Mouse (Mus musculus) T-helper 17 cell (primary cell): ENCODE results near the gene Pik3r1.

Experiments
- in situ Hi-C, 2 experiments: fragments of 300-600 bp; cut with MboI, MseI; formaldehyde crosslinking; loops; 1 replicate in 1 of 2; 2 replicates in 1 of 2; pipeline ENCODE4 v1.15.1; 2025; ENCODE audit warnings: high pct_unique_total_duplicates in 2 of 2

Pik3r1 gene

DNA sequence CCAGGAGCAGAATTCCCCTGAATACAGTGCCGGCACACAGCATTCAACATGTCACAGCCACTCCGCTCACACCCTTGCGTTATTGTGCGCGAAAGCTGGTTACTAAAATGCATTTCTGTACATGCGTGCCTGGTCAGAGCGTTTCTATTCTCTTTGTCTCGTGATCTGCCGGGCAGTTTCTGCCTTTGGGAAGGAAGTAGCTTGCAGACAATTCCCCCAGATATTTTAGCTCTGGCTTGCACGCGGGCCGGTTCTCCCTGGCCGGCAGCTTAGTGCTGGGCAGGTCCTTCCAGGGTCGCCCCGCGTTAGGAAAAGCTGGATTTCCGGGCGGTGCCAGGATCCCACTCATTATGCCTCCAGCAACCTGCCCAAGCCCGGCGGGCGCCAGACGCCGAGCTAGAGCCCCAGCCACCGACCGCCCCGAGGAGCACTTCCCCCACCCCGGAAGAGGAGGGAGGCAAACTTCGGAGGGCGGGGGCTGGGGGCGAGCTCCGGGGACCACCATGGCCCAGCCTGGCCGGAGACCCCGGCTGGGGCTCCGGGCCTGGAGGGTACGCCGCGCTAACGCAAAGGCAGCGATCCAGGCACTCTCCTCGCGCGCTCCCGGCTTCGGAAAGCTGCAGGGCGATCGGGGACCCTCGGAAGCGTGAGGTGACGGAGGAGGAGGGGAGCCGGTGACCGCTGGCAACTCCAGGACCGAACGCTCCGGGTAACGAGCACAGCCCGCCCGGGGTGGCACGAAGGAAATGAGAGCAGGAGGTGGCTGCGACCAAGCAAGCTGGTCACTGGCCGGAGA, 806 bp downstream of the Pik3r1 start:
- in situ Hi-C loops = loop anchor here in 1 of 2 experiments (10.0 kb wide), 1 partner anchor 1102 kb away; the partner anchor contains the start of gene Ccdc125

DNA sequence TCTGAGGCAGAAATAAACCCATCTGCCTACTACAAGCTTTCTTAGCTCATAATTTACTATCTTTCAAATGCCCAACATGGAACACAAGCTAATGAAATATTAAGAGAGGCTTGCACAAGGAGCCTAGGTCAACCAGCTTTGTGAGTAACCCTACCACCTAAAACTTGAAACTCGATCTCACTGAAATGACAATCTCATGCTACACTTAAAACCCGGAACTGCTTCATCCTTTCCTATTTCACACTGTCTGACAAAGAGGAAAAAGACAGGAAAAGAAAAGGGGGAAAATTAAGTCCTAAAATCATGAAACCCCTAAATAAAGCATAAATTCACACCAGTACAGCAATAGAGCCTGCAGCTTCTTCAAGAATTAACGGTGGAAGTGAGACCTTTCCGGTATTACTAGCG, 1.4 kb downstream of the Pik3r1 start:
- in situ Hi-C loops = loop anchor here in 1 of 2 experiments (10.0 kb wide), 1 partner anchor 1102 kb away; the partner anchor contains the start of gene Ccdc125

DNA sequence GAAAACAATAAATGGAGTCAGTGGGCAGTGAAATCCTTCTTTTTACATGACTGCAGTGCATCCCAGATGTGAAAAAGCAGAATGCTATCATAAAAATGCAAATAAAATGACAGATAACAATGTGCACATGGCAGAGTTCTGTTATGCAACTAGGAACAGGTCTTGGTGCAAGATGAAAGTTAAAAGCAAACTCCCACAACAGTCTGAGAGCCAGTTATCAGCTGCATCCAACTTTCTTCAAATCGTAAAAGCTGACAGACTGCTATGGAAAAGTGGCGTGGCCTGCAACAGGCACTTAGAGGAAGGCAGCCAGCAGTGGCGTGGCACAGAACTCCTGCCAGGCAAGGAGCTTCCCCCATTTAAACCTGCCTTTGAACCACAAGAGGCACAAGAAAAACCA, 2.0 kb downstream of the Pik3r1 start:
- in situ Hi-C loops = loop anchor here in 1 of 2 experiments (10.0 kb wide), 1 partner anchor 1101 kb away; the partner anchor contains the start of gene Ccdc125

DNA sequence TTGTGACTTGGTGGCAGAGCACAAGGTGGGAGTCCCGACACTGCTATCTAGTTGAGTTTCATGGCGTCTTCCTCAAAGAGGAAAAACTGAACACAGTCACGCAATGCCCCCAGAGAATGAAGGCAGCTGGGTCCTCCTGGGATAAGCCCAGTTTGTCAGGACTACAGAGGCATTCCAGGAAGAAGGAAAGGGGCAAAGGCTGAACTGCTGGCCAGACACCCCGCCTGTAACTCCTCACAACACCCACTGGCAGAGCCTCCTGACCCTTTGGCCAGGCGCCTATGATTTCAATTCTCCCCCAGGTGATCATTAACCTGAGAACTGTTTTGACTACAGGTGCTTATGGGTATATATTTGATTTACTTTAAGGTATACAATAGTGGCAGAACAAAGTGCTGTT, 3.9 kb downstream of the Pik3r1 start:
- in situ Hi-C loops = loop anchor here in 1 of 2 experiments (10.0 kb wide), 1 partner anchor 1099 kb away; the partner anchor contains the start of gene Ccdc125

DNA sequence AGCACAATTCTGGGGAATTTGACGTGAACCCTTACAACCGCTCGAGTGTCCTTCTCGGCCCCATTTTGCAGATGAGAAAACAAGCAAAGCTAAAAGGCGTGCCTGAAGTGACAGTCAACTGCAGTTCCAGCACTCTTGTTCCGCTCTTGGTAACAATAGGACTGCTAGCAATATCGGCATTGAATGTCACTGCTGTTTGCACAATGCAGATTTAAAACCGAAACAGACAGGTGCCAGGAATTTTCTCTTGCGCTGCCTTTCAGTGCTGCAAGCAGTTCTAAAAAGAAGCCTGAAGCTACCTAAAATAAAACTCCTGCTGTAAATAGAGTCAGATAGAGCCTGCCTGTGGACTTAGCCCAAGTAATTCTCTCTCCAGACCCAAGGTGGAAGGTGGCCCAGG, 4.3 kb downstream of the Pik3r1 start:
- in situ Hi-C loops = loop anchor here in 1 of 2 experiments (10.0 kb wide), 1 partner anchor 1099 kb away; the partner anchor contains the start of gene Ccdc125

DNA sequence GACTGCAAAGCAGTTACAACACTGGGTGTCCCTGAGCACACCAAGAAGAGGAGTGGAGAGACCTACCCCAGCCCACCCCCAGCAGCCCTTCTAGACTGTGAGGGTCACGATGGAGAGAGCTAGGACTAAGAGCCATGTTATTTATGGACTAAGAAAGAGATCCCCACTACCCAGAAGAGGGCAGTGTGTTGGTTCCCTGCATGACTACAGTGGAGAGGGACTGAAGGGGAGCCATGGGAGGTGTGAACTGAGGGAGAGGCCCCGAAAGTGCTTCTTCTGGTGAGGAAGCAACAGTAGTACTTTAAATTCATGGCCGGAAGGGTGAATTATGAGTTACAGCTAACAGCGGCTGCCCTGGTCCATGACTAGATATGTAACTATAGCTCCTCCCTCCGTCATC, 4.9 kb downstream of the Pik3r1 start:
- in situ Hi-C loops = loop anchor here in 1 of 2 experiments (10.0 kb wide), 1 partner anchor 1098 kb away; the partner anchor contains the start of gene Ccdc125

DNA sequence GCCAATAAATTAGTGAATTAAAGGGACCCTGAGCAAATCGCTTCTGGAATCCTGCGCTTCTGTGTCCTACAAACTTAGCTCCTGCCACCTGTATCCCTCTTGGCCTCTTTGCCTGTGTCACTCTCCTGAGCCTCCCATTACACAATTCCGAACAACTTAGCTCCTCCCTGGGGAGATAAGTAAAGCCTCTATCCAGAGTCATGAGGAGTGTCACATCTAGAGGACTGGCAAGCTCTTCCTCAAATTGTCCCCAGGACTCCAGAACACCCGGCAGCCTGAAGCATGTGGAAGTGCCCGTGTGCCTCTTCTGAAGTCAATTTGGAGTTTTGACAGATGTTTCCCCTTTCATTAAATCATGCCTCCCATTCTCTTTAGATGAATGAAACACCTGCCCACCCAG, 6.4 kb downstream of the Pik3r1 start:
- in situ Hi-C loops = loop anchor here in 1 of 2 experiments (10.0 kb wide), 1 partner anchor 1097 kb away; the partner anchor contains the start of gene Ccdc125

DNA sequence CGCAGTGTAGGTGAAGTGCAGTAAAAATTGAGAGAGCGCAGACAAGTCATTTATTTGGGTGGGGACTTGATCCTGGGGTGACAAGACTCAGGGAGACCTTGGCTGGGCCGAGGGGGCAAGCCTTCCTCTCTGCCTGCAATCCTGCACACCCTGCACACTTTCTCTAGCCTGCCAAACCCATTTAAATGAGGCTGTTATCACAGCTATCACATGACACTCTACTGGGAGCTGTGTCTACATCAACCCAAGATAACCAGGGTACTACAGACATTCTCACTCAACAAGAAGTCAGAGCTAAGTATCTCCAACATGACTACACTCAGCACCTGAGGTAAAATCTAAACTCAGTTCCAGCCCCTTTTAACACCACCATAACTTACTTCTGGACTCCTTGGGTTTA, 7.1 kb downstream of the Pik3r1 start:
- in situ Hi-C loops = loop anchor here in 1 of 2 experiments (10.0 kb wide), 1 partner anchor 1096 kb away; the partner anchor contains the start of gene Ccdc125

DNA sequence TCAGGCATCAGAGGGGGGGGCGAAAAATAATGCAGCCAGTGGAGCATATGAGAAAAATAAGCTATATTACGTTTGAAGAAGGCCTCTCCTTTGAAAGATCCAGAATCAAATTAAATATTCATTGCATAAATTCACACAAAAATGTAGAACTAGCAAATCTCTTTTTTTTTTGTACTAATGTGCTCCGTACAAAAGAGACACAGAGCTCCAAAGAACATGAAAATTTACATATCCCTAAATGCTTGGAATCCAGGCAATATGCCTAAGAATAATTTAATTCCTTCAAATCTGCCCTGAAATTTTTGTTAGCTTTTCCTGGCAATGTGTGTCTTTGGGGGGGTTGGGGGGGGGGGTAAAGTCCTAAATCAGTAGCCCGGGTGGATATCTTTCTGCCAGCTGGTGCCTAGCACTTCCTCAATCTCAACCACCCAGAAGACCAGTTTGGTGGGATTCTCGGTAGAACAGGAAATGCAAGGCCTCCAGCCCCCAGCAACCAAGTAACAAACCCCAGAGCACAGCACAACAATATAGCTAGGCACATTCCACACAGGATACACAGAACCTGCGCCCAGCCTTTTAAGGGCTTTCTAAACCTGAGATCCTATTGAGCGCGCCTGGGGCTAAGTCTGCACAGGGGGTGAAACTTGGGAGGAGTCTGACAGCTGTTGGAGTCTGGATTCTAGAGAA, 7.9 kb downstream of the Pik3r1 start:
- in situ Hi-C loops = loop anchor here in 1 of 2 experiments (10.0 kb wide), 1 partner anchor 1095 kb away; the partner anchor contains the start of gene Ccdc125

DNA sequence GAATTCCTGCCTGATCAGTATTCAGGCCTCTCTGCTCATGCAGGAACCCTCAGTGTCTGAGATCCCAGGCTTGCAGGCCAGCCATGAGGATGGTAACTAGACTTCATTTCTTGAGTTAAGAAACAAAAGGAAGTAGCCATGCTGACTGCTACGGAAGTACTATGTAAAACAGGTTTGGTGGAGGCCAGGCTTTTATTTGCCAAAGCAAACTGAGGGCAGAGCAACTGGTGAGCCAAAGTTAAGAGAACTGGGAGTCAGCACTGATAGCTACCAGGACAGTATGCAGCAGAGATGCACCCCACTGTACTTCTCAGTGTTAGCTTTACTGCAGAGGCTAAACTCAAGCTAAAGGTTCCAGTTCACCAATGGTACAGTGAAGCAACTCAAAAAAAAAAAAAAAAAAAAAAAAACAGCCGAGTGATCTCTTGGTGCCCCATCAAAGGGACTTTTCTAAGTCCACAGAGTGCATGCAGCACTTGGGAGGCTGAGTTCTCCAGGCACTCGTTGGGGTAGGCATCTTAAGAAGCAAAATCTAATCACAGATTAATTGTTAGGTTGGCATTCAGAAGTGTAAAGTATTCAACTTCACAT, 8.6 kb downstream of the Pik3r1 start:
- in situ Hi-C loops = no loop called here

DNA sequence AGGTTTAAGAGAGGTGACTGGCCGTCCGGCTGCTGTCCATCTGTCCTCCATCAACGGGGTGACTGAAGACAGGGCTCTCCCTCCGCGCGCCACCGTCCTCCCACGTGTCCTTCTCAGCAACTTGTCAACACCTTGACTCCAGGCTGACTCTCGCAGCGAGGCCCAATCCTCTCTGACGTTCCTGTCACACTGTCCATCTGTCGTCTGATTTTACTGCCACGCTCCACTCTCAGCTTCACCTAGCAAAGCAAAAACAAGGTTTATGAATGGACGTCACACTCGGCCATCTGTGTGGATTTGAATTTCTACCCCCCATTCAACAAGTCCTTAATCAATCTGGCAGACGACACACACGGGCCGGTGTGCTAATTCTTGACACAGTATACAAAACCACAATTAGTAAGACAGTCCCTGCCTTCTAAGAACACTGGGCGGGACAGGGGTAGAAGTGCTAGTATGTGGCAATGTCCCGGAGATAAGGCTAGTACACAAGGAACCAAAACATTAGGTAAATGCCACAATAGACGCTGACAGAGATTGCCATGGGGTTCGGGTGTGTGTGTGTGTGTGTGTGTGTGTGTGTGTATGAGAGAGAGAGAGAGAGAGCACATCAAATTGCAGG, 10.1 kb downstream of the Pik3r1 start:
- in situ Hi-C loops = no loop called here

DNA sequence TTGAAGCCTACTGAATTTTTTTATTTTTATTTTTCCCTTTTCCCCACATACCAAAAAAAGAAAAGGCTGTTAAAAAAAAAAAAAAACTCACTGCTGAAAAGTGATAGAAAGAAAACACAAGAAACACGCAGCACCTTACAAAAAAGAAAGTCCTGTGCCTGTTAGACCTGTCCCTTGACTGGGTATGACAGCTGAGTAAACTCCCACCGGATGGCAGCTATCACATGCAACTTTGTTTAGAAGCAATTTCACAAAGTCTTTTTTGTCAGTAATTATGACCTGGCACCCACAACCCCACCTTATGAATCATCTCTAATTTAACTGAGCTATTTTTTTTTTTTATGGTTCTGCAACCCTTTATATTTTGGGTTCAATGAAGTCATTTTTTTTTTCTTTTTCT, 12.8 kb downstream of the Pik3r1 start:
- in situ Hi-C loops = no loop called here

DNA sequence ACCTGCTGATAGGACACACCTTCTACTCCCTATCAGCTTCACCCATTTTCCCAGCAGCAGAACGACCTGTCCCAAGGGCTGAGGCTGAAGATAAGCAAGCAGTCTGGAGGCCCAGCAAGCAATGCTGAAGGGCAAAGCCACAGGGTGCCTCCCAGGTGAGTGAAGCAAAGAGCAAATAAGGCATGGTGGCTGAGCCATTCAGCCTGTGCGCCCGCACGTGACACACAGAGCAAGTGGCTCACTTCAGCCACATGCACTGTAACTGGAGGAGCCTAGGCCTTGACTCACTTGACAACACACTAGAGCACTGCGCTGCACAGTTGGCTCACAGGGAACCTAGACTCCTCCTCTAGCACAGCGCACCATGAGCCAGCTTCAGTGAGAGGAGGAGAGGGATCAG, 14.4 kb downstream of the Pik3r1 start:
- in situ Hi-C loops = no loop called here

DNA sequence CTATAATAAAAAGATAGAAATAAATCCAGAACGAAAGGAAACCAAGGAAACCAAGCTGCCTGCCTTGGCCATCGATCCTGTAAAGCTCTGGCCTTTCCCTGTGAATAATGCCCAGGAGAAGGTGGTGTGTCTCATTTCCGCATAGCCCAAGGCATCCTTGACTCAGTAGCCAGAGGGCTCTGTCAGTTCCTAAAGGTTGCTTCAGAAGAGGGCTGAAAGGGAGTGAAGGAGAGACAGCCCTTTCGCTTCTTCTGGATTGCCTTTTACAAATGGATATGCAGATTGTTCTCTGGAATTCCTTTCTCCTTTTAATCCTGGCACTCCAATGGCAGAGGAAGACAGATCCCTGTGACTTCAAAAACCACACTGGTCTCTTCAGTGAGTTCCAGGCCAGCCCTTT, 16.2 kb downstream of the Pik3r1 start:
- in situ Hi-C loops = no loop called here

DNA sequence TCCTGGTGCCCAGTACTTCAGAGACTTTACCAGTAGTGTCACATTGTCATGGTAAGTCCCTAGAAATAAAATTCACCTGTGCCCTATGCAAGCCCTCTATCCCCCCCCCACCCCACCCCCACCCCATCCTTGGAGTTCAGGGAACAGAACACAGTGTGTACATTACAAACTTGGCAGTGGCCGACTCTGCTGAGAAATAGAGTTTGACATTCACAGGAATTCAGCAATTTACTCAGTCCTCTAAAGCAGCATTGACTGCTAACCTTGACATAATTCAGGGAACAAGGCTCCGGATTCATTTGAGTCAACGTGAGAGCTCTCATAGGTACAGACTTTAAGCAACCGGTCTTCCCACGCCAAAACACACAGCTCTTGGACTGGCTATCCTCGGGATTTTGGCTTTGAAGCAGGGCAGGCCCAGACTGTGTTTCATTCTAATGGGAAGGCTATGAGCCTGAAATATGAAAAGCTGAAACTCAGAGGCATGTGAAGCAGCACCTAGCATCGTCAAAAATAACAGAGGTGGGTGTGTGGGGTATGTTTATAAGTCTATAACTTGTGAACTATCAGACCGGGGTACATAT, 21.9 kb downstream of the Pik3r1 start:
- in situ Hi-C loops = no loop called here

DNA sequence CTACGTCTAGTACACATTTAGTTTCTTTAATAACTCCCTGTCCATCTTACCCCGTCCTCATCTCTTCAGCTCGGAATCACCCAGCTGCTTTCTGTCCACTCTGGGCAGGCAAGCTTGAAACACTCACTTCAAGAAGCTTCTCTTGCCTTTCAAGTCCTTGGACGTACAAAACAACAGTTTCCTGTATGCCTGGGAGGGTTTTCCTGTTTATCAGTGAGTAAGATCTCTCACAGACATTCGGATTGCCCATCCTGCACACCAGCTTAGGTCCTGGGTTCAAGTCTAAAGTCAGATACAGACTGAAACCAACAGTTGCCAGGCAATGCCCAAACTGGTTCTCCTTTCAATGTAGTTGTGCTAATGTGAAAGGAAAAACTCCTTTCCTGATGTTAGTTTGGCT, 23.1 kb downstream of the Pik3r1 start:
- in situ Hi-C loops = no loop called here

DNA sequence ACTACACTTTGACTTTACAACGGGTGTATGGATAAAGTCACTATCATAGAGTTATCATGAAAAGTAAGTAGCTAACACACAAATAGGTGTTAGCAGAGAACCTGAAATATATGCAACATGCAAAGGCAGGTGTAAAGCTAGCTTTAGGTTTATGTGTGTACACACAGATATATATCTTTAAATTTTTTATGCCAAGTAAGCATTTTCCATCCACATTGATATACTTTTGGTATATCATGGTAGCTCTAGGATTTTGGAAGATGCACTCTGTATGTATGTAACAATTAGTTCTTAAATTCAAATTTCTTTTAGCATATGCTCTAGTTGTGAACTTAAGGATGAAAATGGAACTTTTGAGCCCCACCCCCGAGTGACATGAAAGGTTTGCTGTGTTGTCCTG, 24.0 kb downstream of the Pik3r1 start:
- in situ Hi-C loops = no loop called here

DNA sequence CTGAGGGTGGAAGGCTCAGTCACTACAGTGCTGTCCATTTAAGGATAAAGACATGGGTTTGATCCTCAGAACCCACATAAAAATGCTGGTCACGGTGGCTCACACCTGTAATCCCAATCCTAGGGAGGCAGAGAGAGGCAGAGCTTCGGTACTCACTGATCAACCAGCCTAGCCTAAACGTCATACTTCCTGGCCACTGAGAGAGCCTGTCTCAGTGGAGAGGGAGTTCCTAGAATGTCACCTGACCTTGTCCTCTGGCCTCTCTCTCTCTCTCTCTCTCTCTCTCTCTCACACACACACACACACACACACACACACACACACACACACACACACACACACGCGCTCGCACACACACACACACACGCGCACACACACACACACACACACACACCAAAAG, 24.8 kb downstream of the Pik3r1 start:
- in situ Hi-C loops = no loop called here

DNA sequence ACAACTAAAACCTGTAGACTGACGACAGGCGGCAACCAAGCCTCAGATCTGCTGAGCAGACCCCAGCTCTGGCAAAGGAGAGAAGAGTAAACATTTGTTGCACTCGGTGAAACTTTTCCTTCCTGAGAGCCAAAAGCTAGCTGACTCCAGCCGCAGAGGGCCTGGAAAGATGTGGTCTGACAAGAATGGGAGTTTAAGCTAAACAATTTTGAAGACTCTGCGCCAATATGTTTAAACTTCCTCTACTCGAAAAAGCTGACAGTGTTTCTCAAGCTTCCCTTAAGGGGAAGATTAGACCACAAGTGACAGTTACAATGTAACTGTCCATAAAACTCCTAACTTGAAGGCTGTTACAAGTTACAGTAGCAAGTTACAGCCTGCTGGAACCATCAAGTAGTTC, 25.4 kb downstream of the Pik3r1 start:
- in situ Hi-C loops = no loop called here

DNA sequence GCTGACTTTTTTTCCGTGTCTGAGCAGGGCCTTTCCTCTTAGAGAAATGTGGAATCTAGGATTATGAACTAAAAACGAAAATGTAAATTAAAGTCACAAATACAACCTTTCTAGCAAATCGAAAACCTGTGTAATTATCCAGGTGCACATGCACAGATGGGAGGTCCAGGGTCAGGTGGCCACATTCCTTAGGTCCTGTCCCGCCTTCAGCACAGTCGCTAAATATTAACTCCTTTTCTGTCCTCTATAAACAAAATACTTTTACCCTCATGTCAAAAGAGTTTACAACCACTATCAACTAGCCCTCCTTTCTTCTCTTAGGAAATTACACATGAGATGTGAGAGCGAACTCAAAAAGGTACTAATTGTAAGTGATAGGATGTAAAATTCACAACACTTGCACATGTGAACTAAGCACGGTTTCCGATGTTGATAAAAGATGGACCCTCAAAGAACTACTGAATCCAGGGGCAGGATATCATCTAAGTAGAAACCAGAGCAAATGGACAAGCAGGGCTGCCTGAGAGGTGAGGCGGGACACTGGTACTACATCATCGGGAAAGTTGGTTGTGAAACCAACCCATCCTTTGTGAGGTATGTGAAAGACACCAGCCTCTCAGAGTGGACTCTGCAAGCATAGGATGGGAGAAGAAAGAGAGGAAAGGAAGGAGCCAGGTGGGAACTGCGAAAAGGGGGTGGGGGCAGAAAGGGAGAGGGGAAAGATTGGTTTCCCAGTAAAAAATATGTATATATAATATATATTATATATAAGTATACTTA, 26.3 kb downstream of the Pik3r1 start:
- in situ Hi-C loops = no loop called here
